Mouse (Mus musculus) kidney, adult 9 months (tissue): ENCODE measurements around the gene Sars2.
"Not testable (repeated sequence)": the region's sequence is repeated elsewhere in the genome, so short reads cannot be mapped to it uniquely, and the experiment has no call there.

ENCODE experiments used
- DNase-seq: peaks from one replicate; pipeline ENCODE4 v3.0.0; 2022

Sars2 gene

DNA sequence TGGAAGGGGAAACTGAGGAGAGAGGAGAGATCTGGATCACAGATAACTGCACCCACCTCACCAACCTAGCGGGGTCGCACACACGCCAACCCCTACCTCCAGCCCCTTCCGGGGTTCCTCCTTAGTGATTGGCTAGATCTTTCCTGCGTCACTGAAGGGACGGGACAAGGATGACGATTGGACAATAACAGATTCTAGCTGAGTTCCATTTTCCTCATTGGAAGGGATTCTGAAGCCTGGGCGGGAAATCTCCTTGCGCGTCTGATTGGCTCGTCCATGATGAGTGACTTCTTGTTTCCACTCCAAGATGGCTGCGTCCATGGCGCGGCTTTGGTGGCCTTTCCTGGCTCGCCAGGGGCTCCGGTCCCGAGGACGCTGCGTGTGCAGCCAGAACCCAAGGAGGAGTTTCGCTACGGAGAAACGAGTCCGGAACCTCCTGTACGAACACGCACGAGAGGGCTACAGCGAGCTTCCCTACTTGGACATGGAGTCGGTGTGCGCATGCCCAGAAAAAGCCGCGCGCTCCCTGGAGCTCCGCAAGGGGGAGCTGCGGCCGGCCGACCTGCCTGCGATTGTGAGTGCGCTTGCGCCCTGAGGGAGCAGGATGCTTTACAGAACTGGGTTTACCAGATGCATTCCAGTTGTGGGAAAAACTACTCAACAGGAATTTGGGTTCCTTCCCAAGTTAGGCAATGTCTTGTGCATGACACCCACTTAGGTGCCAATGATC, at the start of gene Sars2, which contains the start of gene Mrps12:
Gene Sars2 (plus strand): TSS at position 284 of the 730 bp plus-strand sequence.
Gene Mrps12 (minus strand): TSS at position 112 of the 730 bp plus-strand sequence.
- peak; percentile 99 for DNase-seq

DNA sequence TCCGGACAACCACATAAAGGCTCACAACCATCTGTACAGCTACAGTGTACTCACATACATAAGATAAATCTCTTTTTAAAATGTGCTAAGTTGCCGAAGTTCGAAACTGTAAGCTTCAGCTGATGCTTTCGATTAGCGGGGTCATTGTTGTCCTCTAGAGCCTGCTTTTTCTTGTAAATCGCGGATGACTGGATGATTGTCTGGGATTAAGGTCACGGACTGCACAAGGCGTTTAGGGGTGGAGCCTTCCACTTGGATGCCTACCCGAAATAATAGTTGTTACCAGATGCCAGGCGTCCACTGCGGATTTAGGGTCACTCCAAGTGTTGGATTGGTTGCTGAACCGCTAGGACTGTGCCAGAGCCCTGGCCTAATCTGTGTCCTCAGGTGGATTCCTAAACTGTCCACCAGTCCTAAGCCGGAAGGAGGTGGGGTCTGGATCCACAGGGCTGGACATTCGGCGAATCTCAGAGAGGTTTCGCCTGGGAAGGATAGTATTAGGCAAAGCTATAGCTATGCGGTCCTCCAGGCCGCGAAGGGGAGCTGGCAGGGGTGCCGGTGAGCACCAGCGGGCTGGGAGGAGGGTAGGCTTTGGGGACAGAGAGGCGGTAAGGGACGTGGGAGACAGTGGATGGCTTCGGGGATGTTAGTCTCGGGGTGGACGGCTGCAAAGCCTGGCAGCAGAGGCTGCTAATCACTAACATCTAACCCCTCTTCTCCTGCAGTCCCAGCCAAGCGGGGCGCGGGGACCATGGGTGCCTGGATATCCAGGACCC, 49.1 kb upstream of the Sars2 start, which contains the start of gene Fbxo27:
Gene Fbxo27 (plus strand): TSS at position 305 of the 776 bp plus-strand sequence.
- DNase-seq, result no peak

DNA sequence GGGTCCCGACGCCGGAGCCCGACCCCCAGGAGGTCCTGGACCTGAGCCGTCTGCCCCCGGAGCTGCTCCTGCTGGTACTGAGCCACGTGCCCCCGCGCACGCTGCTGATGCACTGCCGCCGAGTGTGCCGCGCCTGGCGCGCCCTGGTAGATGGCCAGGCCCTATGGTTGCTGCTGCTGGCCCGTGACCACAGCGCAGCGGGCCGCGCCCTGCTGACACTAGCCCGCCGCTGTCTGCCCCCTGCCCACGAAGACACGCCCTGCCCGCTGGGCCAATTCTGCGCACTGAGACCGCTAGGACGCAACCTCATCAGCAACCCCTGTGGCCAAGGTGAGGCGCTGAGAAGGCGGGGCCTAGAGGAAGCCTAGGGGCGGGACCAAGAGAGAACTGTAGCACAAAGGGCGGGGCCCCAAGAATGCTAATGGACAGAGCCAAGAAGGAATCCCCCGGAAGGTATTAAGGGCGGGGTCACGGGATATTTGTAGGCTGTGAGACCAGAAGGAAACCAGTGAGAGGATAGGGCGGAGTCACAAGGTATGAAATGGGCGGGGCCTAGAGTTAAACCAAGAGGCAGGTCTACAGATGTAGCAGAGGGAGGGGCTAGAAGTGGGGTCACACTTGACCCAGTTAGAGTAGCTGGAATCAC, 48.3 kb upstream of the Sars2 start:
- DNase-seq, result peak; percentile 70

DNA sequence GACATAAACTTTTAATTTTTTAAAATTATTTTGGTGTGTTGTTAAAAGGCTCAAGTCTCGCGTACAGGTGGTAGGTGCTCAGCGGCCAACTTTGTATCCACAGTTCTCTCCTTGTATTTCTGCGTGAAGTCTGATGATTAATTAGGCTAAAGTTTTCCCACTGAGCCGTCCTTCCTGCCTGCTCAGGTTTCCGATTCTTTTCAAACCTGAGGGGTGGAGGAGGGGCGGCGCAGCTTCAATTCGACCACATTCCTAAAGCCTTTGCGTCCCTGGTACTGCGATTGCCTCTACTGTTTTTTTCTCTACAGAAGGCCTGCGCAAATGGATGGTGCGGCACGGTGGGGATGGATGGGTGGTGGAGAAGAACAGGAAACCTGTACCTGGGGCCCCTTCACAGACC, 47.4 kb upstream of the Sars2 start:
- DNase-seq, result no peak

DNA sequence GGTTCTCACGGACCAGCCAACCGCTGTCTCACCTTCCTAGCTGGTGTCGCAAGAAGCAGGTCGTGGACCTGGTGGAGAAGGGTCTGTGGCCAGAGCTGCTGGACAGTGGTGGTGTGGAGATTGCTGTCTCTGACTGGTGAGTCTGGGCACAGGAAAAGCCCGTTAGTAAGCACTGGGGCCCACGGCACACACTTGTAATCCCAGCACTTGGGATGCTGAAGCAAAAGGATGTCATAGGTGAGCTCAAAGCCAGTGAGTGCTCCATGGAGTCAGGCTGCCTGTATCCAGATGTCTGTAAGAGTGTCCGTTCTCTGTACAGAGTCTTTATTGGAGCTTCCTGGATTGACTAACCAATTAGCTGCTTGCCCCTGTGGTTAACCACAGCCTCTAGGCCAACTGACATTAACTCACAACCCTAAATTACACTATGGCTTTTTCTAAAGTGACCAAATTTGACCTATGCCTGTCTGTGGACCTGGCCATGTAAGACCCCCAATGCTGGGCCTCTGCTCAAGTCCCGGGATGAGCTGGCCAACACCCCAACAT, 46.8 kb upstream of the Sars2 start:
- no peak for DNase-seq

DNA sequence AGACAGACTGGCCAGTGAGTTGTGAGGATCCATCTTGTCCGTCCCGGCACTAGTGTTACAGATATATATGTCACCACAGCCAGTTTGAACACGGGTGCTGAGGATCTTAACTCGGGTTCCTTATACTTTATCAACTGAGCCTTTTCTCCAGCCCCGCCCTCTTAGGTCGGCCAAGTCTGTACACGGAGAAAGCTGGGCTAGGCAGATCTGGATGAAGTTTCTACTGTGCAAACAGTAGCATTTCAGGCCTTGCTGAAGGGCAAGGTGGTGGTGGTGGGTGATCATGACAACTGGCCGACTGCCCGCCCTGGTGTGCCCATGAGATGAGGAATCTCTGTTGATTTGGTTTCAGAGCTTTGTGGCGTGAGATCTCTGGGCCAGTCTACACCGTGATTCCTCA, 44.5 kb upstream of the Sars2 start:
- no peak for DNase-seq

DNA sequence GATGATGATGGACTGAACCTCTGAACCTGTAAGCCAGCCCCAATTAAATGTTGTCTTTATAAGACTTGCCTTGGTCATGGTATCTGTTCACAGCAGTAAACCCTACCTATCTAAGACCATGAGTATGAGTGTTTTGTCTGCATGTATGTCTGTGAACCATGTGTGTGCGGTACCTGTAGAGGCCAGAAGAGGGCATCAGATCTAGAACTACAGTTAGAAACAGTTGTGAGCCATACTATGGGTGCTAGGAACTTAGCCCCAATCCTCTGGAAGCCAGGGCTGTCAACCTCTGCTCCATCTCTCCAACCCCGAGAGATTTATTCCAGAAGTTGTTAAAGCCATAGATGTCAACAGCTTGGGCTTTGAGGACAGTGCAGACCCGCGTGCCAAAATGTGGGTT, 41.5 kb upstream of the Sars2 start:
- DNase-seq, result no peak

DNA sequence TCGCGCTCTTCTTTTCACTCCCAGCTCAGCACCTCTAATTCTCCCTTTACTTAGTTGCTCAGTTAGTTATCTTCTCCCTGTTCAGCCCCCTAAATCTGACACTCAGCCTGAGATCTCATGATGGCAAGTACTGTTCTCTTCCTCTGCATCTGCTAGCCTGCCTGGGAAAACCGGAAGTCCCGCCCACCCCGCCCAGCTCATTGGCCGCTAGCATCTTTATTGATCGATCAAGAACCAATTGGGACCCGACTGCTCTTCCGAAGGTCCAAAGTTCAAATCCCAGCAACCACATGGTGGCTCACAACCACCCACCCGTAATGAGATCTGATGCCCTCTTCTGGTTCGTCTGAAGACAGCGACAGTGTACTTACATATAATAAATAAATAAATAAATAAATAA, 40.5 kb upstream of the Sars2 start:
- not testable (repeated sequence) for DNase-seq

DNA sequence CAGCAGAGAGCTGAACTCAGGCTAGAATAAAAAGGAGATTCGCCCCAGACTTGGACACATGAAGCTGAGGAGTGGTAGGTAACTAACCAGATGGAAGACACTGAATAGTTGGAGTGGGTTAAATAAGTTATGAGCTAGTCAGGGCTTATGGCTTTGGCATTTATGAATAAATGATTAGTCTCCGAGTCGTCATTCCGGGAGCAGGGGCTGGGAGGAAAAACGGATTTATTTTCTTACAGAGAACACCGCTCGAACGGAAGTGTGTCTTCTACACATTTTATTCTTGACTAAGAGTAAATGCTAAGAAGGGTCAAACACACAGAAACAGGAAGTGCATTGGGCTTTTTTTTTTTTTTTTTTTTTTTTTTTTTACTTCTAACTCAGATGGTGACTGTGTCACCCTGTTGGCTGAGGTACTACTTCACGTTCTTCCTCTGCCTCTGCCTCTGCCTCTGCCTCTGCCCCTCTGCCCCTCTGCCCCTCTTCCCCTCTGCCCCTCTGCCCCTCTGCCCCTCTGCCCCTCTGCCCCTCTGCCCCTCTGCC, 39.1 kb upstream of the Sars2 start:
- DNase-seq, result no peak

DNA sequence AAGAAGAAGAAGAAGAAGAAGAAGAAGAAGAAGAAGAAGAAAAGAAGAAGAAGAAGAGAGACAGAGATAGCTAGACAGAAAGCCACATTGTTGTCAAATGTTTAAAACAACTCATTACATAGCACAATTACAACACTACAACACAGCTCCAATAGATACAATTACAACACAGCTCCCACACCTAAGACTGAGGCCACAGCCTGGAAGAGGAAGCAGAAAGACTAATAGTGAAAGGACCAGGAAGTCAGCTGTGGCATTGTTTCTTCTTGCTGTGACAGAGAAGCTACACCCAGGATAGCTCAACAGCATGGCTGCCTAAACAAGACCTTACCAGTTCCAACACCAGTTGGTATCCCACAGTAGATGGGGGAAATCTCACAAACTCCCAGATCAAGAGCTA, 32.3 kb upstream of the Sars2 start:
- no peak for DNase-seq

DNA sequence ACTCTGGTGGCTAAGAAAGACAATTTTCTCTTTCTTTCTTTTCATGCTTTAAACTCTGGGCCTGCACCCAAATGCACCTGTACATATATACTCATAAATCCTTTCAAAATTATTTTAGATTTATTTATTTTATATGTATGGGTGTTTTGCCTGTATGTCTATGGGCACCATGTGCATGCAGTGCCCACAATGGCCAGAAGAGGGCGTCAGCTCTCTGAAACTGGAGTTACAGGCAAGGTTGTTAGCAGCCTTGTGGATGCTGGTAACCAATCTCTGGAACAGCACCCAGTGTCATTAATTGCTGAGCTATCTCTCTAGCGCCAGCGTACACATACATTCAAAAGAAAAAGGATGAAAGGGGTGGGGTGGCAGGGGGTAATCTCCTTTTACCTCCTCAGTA, 30.8 kb upstream of the Sars2 start:
- DNase-seq, result no peak

DNA sequence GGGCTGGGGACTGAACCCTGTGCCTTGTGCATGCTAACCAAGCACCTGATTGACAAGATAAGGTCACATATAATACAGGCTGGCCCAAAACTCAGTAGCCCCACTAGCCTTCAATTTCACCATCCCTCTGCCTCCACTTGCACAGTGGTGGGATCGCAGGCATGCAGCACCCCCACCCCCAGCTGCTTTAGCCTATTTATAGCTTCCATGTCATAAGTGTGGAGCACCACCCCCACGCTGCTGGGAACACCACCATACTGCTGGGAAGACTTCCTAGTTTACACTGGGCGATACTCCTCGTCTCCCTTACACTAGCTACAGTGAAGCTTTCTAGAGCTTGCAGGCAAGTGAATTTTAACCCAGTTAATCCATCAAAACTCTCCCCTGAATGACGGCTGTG, 27.1 kb upstream of the Sars2 start:
- no peak for DNase-seq

DNA sequence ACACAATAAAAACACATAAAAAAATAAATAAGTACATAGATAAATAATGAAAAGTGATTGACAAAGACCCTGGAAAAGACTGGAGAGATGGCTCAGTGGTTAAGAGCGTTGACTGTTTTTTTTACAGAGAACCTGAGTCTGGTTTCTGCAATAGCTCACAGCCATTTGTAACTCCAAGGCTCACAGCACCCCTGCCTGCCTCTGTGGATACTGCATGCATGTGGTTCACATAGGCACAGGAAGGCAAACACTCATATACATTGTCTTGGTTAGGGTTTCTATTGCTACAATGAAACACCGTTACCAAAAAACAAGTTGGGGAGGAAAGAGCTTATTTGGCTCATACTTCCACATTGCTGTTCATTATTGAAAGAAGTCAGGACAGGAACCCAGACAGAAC, 26.2 kb upstream of the Sars2 start:
- no peak for DNase-seq

DNA sequence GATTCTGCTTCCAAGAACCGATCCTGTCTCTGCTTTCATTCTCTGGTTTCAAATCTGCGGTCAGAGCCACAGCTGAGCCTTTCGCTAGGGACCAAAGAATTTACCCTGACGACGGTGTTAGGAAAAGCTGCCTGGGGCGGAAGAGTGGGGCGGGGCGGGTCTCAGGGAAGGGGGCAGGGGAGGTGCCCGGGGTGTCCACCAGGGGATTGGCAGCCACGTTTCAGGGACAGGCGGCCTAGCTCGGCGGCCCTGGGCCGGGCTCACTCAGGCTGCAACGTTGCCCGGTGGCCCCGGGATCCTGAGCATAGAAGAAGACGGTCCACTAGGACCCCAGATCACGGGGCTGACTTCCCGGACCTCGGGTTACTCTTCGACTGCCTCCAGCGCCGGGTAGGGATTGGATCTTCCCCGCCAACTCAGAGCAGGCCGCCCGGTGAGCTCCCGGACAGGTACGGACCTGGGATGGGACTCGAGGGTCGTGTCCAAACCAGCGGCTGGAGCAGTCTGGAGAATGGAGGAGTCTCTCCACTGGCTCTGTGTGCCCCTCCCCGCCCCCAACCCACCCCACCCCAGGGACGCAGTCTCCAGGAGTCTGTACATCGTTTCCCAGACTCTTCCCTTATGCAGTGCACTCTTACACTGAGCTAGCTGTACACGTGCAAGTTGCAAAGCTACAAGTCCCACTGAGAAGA, 25.1 kb upstream of the Sars2 start, which contains the start of gene Fbxo17:
Gene Fbxo17 (plus strand): TSS at position 215 of the 692 bp plus-strand sequence.
- no peak for DNase-seq

DNA sequence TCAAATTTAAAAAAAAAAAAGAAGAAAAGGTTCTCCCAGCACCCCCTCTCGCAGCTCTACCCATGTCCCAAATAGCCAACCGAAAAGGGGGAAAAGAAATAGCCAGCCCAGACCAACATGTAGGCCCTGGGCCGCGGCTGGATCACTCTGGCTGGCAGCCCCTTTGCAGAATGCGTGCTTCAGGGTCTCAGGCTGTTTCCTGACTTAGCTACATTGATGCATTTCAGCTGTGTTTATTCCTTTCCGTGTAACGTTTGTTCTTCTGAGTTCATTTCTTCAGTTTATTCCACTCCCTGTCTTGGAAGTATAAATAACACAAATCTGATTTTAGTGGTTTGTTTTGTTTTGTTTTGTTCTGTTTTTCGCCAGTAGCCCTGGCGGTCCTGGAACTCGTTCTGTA, 24.1 kb upstream of the Sars2 start:
- DNase-seq, result no peak

DNA sequence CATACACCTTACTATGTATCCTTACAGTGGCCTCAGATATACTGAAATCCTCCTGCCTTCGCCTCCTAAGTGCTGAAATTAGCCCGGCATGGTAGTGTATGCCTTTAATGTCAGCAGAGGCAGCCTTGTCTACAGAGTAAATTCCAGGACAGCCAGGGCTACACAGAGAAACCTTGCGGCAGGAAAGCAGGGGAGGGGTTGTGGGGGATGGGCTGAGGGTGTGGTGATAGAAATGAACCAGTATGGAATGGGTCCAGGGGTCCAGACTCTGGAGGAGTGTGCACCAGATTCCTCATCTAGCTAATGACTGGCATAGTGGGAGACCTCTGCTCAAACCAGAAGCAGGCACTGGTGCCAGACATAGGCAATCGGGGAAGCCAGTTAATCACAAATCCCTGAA, 22.6 kb upstream of the Sars2 start:
- DNase-seq, result no peak

DNA sequence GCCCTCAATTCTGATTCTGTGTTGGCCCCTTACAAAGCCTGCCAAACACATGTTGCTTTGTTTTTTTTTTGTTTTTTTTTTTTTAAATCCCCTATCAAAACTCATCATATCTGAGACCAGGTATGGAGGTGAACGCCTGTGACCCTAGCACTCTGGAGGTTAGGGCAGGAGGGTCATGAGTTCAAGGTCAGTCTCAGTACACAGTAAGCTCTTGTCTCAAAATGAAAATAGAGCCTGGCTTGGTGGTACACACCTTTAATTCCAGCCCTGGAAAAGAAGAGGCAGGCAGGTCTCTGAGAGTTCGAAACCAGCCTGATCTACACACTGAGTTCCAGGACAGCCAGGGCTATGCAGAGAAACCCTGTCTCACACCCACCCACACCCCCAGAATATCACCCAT, 22.1 kb upstream of the Sars2 start:
- DNase-seq, result no peak

DNA sequence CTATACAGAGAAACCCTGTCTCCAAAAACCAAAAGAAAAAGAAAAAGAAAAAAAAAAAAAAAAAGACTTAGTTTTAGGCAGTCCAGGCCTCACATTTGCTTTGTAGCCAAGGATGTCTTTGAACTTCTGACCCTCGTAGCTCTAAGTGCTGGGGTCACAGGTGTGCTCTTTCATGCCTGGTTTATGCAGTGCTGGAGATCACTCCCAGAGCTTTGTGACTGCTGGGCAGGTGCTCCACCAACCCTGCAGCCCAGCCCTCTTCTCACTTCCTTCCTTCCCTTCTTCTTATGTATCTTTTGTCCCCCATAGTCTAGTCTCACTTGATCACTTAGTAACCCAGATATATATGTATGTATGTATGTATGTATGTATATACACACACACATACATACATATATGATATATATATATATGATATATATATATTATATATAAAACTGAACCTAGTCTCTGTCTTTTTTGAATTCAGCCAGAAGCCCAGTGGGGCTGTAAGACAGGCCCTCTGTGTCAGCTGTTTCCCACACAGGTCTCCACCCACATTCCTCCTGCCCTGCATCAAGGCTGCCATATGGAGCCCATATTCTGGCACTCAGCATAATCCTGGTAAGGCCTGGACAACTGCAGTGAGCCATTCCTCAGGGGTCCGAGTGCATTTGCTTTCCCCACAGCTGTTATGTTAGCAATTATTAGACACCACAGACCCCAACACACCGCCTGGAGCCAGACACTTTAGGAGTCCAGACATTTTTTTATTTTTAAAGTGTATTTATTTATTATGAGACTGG, 20.8 kb upstream of the Sars2 start:
- no peak for DNase-seq

DNA sequence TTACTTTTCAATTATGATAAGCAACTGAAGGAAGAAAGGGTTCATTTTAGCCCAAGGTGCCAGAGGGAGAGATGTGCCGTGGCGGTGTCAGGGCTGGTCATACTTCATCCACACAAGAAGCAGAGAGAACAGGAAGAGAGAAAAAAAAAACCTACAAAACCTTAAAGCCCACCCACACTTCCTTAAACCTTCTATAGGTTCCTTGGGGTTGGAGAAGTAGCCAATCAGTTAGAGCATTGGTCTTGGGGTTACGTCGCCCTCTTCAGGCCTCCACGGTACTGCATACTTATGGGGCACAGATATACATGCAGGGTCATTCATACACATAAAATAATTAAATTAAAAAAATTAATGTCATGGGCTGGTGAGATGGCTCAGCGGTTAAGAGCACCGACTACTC, 19.7 kb upstream of the Sars2 start:
- DNase-seq, result no peak

DNA sequence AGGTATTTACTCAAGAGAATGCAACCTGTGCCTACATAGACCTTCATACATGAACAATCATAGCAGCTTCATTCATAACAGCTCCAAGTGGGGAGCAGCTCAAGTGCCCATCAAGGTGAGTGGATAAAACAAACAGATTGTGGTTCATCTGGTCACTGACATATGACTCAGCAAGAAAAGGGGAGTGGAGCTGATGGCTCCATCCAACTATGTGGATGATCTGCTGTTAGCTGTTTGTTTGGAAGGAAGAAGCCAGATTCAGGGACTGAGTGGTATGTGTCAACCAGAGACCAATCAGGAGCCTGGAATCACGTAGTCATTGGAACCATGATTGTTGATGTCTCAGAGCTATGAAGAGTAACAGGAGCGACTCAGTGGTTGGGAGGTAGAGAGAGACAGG, 17.2 kb upstream of the Sars2 start:
- DNase-seq, result no peak

DNA sequence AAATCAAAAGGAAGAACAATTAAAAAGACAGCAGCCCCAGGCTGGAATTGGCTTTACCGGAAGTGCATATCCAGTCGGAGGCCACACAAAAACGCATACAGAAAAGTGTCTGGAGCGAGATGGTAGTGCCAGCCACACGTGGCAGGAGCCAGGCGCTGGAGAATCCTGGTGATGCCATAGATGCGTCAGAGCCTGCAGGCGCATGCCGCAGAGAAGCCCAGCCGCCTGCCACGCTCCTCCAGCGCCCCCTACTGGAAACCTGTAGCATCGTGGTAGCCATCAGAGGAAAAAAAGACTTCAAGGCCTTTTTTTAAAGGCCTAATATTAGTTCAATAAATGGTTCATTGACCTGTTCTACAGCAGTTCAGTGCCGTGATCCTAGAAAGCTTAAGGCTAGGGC, 15.2 kb upstream of the Sars2 start:
- peak; percentile 59 for DNase-seq
